Mouse (Mus musculus) erythroblast, adult 5-6 weeks (primary cell): ENCODE measurements around the gene Mamdc2. TPM values are rescaled to one million over a fixed set of nuclear protein-coding genes. Genes with fewer than 3 reads are reported as not detected.

Experiments used
- ATAC-seq: replicated peaks from 2 replicates; pipeline ENCODE4 v1.8.0; 2016; ENCODE audit warnings: moderate number of reproducible peaks, mild to moderate bottlenecking, moderate TSS enrichment, inconsistent platforms; ENCODE audit not compliant: poor library complexity, low FRiP score, severe bottlenecking
- total RNA-seq, 2 experiments: library from RNA; stranded (forward) in 1 of 2; stranded (reverse) in 1 of 2; fragments of 150-400 nt in 1 of 2; fragments of 200-764, 138-1000 nt in 1 of 2; gene quantifications; 2 replicates each; pipeline versions ENCODE4 v1.2.3 to v1.2.4; 2015 to 2017; ENCODE audit warnings: low replicate concordance in 2 of 2

Gene Mamdc2
- total RNA-seq, 2 experiments from 2014 or later, result not detected

- no peak for ATAC-seq
These were observed 75.0 kb downstream of the Mamdc2 start for GRCm38 (mm10) chr19:23373287-23373686.

- no peak for ATAC-seq
These were observed 79.0 kb downstream of the Mamdc2 start for GRCm38 (mm10) chr19:23369275-23369674.

GRCm38 (mm10) chr19:23362006-23362405 is 86.2 kb downstream of the Mamdc2 start:
- ATAC-seq, result no peak

GRCm38 (mm10) chr19:23361124-23361523 is 87.1 kb downstream of the Mamdc2 start:
- ATAC-seq, result no peak

GRCm38 (mm10) chr19:23360536-23360935 is 87.7 kb downstream of the Mamdc2 start:
- ATAC-seq, result no peak

GRCm38 (mm10) chr19:23357253-23357652 is 91.0 kb downstream of the Mamdc2 start:
- ATAC-seq, result no peak

- no peak for ATAC-seq
These were observed 93.5 kb downstream of the Mamdc2 start for GRCm38 (mm10) chr19:23354738-23355137.

GRCm38 (mm10) chr19:23353881-23354401 is 94.3 kb downstream of the Mamdc2 start:
- ATAC-seq, result no peak

- no peak for ATAC-seq
These were observed 95.1 kb downstream of the Mamdc2 start for GRCm38 (mm10) chr19:23353161-23353560.

- ATAC-seq, result no peak
These were observed 96.3 kb downstream of the Mamdc2 start for GRCm38 (mm10) chr19:23351808-23352491.

- no peak for ATAC-seq
These were observed 98.3 kb downstream of the Mamdc2 start for GRCm38 (mm10) chr19:23349930-23350329.

GRCm38 (mm10) chr19:23342782-23343181 is 105.5 kb downstream of the Mamdc2 start:
- ATAC-seq, result no peak

GRCm38 (mm10) chr19:23332883-23333282 is 115.4 kb downstream of the Mamdc2 start:
- no peak for ATAC-seq

GRCm38 (mm10) chr19:23330842-23331241 is 117.4 kb downstream of the Mamdc2 start:
- no peak for ATAC-seq

- ATAC-seq, result no peak
These were observed 118.9 kb downstream of the Mamdc2 start for GRCm38 (mm10) chr19:23329346-23329745.

GRCm38 (mm10) chr19:23327056-23327640 is 121.1 kb downstream of the Mamdc2 start:
- no peak for ATAC-seq

- ATAC-seq, result no peak
These were observed 125.1 kb downstream of the Mamdc2 start for GRCm38 (mm10) chr19:23323107-23323506.

- ATAC-seq, result no peak
These were observed 130.3 kb downstream of the Mamdc2 start for GRCm38 (mm10) chr19:23317989-23318358.

GRCm38 (mm10) chr19:23317295-23317988 is 130.8 kb downstream of the Mamdc2 start:
- no peak for ATAC-seq

- no peak for ATAC-seq
These were observed 131.4 kb downstream of the Mamdc2 start for GRCm38 (mm10) chr19:23316851-23317250.

- ATAC-seq, result no peak
These were observed 138.3 kb downstream of the Mamdc2 start for GRCm38 (mm10) chr19:23309979-23310378.
